Mouse (Mus musculus) neural tube, embryonic 13.5 days (tissue): Measurements from ENCODE around the gene Pde10a. TPM values are rescaled to one million over a fixed set of nuclear protein-coding genes. Genes with fewer than 3 reads are reported as not detected.

Experiments used
- ATAC-seq: fragments of 200-750 bp; cut with Nextera tagmentation; 2 replicates; pipeline ENCODE4 v1.8.0; 2017; ENCODE audit warnings: low read depth, mild to moderate bottlenecking, moderate TSS enrichment, moderate library complexity
- H3K27ac ChIP-seq: fragments of 300-500 bp; sonication (generic); replicated peaks from 2 replicates; pipeline ENCODE4 v1.5.1; 2015; ENCODE audit warnings: moderate library complexity, mild to moderate bottlenecking, inconsistent platforms
- H3K27me3 ChIP-seq: fragments of 300-500 bp; sonication (generic); 2 replicates; pipeline ENCODE4 v1.6.1; 2015; ENCODE audit warnings: mild to moderate bottlenecking, inconsistent platforms
- H3K36me3 ChIP-seq: fragments of 300-500 bp; sonication (generic); 2 replicates; pipeline ENCODE4 v1.6.1; 2015; ENCODE audit warnings: mild to moderate bottlenecking, inconsistent platforms
- H3K4me1 ChIP-seq: fragments of 300-500 bp; sonication (generic); replicated peaks from 2 replicates; pipeline ENCODE4 v1.6.1; 2015; ENCODE audit warnings: inconsistent platforms
- H3K4me2 ChIP-seq: fragments of 300-500 bp; sonication (generic); 2 replicates; pipeline ENCODE4 v1.6.1; 2015; ENCODE audit warnings: inconsistent platforms, mild to moderate bottlenecking, moderate library complexity
- H3K4me3 ChIP-seq: fragments of 300-500 bp; sonication (generic); 2 replicates; pipeline ENCODE4 v1.5.1; 2015; ENCODE audit warnings: mild to moderate bottlenecking, inconsistent platforms
- H3K9ac ChIP-seq: fragments of 300-500 bp; sonication (generic); 2 replicates; pipeline ENCODE4 v1.6.1; 2015; ENCODE audit warnings: moderate library complexity, mild to moderate bottlenecking, inconsistent platforms
- H3K9me3 ChIP-seq: fragments of 300-500 bp; sonication (generic); 2 replicates; pipeline ENCODE4 v1.6.1; 2016; ENCODE audit warnings: inconsistent platforms
- WGBS: fragments of 180-500 bp; shearing (Covaris S2); methylation state at CpG from one replicate; pipeline ENCODE4 v1.1.7; 2015; 5-methylcytosine and 5-hydroxymethylcytosine counted together
- polyA plus RNA-seq: library from polyadenylated mRNA; unstranded; fragments of >200 nt; fragmentation: Nextera tagmentation; extraction: Ambion mirVana; gene quantifications from 2 replicates; pipeline ENCODE4 v1.2.1, GENCODE M21; 2015

Pde10a gene
- polyA plus RNA-seq, 1 experiment from 2014 or later = 10.7 TPM

GRCm38 (mm10) chr17:8556223-8556622 lies 31.1 kb downstream of the Pde10a start:
- Histone ChIP-seq H3K9ac (no peak overlapping the region), H3K27me3 (no peaks in the 10 kb centered on the region), H3K4me2 (no peak overlapping the region), H3K36me3 (no peaks in the 10 kb centered on the region), H3K4me3 (no peak overlapping the region), H3K4me1 (no peaks in the 10 kb centered on the region), H3K27ac (no peak overlapping the region), H3K9me3 (no peaks in the 10 kb centered on the region)
- ATAC-seq = no peak
- WGBS = 87% methylated on average over 6 of the region's 6 CpGs

GRCm38 (mm10) chr17:8557926-8558325 lies 32.8 kb downstream of the Pde10a start:
- Histone ChIP-seq H3K4me1 (no peaks in the 10 kb centered on the region), H3K4me2 (no peak overlapping the region), H3K9me3 (no peaks in the 10 kb centered on the region), H3K27me3 (no peaks in the 10 kb centered on the region), H3K27ac (no peak overlapping the region), H3K4me3 (no peak overlapping the region), H3K9ac (no peak overlapping the region), H3K36me3 (no peaks in the 10 kb centered on the region)
- 91% methylated on average over 8 of the region's 8 CpGs for WGBS
- ATAC-seq = no peak

GRCm38 (mm10) chr17:8562101-8562885 lies 37.1 kb downstream of the Pde10a start:
- H3K27me3 ChIP-seq = no peaks in the 10 kb centered on the region
- no peaks in the 10 kb centered on the region for H3K4me1 ChIP-seq
- no peak for ATAC-seq
- H3K36me3 ChIP-seq = no peaks in the 10 kb centered on the region
- no peak overlapping the region for H3K4me3 ChIP-seq
- H3K4me2 ChIP-seq = no peak overlapping the region
- 69% methylated on average over 14 of the region's 14 CpGs for WGBS
- no peaks in the 10 kb centered on the region for H3K9me3 ChIP-seq
- no peak overlapping the region for H3K27ac ChIP-seq
- no peak overlapping the region for H3K9ac ChIP-seq

GRCm38 (mm10) chr17:8562886-8563280 lies 37.7 kb downstream of the Pde10a start:
- Histone ChIP-seq H3K9ac (no peak overlapping the region), H3K36me3 (no peaks in the 10 kb centered on the region), H3K4me3 (no peak overlapping the region), H3K4me2 (no peak overlapping the region), H3K4me1 (no peaks in the 10 kb centered on the region), H3K27me3 (no peaks in the 10 kb centered on the region), H3K27ac (no peak overlapping the region), H3K9me3 (no peaks in the 10 kb centered on the region)
- 81% methylated on average over 1 of the region's 1 CpGs for WGBS
- no peak for ATAC-seq

GRCm38 (mm10) chr17:8566850-8567249 lies 41.7 kb downstream of the Pde10a start, which contains the start of gene Gm17087:
Gene Gm17087 (minus strand): TSS chr17:8566950.
- no peaks in the 10 kb centered on the region for H3K36me3 ChIP-seq
- H3K4me1 ChIP-seq = no peaks in the 10 kb centered on the region
- H3K27ac ChIP-seq = no peak within 1 kb of the TSS
- no peak within 1 kb of the TSS for H3K9ac ChIP-seq
- WGBS = 91% methylated on average over 6 of the region's 6 CpGs
- H3K9me3 ChIP-seq = no peaks in the 10 kb centered on the region
- no peak within 1 kb of the TSS for H3K4me3 ChIP-seq
- H3K27me3 ChIP-seq = no peaks in the 10 kb centered on the region
- no peak for ATAC-seq
- H3K4me2 ChIP-seq = no peak within 1 kb of the TSS

GRCm38 (mm10) chr17:8573542-8574260 lies 48.5 kb downstream of the Pde10a start:
- H3K4me3 ChIP-seq = no peak overlapping the region
- H3K27me3 ChIP-seq = no peaks in the 10 kb centered on the region; the same call in 1 of the 2 replicates
- no peak overlapping the region for H3K27ac ChIP-seq
- no peaks in the 10 kb centered on the region for H3K36me3 ChIP-seq
- H3K9ac ChIP-seq = no peak overlapping the region
- ATAC-seq = no peak
- no peak overlapping the region for H3K4me2 ChIP-seq
- H3K4me1 ChIP-seq = no peaks in the 10 kb centered on the region
- 77% methylated on average over 8 of the region's 8 CpGs for WGBS
- no peaks in the 10 kb centered on the region for H3K9me3 ChIP-seq

- Histone ChIP-seq H3K9ac (no peak overlapping the region), H3K4me3 (no peak overlapping the region), H3K27ac (no peak overlapping the region), H3K4me1 (no peaks in the 10 kb centered on the region), H3K27me3 (no peaks in the 10 kb centered on the region; the same call in 1 of the 2 replicates), H3K36me3 (no peaks in the 10 kb centered on the region), H3K4me2 (no peak overlapping the region), H3K9me3 (no peaks in the 10 kb centered on the region)
- ATAC-seq = no peak
- 63% methylated on average over 3 of the region's 3 CpGs for WGBS
Observed at GRCm38 (mm10) chr17:8580360-8580759, 55.2 kb downstream of the Pde10a start.

GRCm38 (mm10) chr17:8581579-8581978 lies 56.4 kb downstream of the Pde10a start:
- no peaks in the 10 kb centered on the region for H3K4me1 ChIP-seq
- WGBS = 67% methylated on average over 8 of the region's 8 CpGs
- ATAC-seq = no peak
- H3K36me3 ChIP-seq = no peaks in the 10 kb centered on the region
- H3K9ac ChIP-seq = no peak overlapping the region
- no peak overlapping the region for H3K4me3 ChIP-seq
- H3K27ac ChIP-seq = no peak overlapping the region
- H3K9me3 ChIP-seq = no peaks in the 10 kb centered on the region
- H3K27me3 ChIP-seq = no peaks in the 10 kb centered on the region; the same call in 1 of the 2 replicates
- H3K4me2 ChIP-seq = no peak overlapping the region

- Histone ChIP-seq H3K9me3 (no peaks in the 10 kb centered on the region), H3K36me3 (no peaks in the 10 kb centered on the region), H3K4me1 (no peaks in the 10 kb centered on the region; the same call in 1 of the 2 replicates), H3K27ac (no peak overlapping the region), H3K4me2 (peak overlapping the region; percentile 51), H3K4me3 (0 out of 2 replicates have a peak overlapping the region, but pooled peaks have one; percentile 10), H3K9ac (peak overlapping the region; percentile 46; the same call in 1 of the 2 replicates), H3K27me3 (peaks cover 8% of the 10 kb centered on the region)
- WGBS = 19% methylated on average over 22 of the region's 22 CpGs
- ATAC-seq = peak; percentile 71
Observed at GRCm38 (mm10) chr17:8592427-8593277, 67.5 kb downstream of the Pde10a start.

- H3K4me3 ChIP-seq = no peak overlapping the region
- H3K4me2 ChIP-seq = no peak overlapping the region
- H3K36me3 ChIP-seq = no peaks in the 10 kb centered on the region
- 14% methylated on average over 7 of the region's 7 CpGs for WGBS
- ATAC-seq = peak; percentile 65
- H3K9me3 ChIP-seq = no peaks in the 10 kb centered on the region
- no peaks in the 10 kb centered on the region; the same call in 1 of the 2 replicates for H3K4me1 ChIP-seq
- no peak overlapping the region for H3K27ac ChIP-seq
- H3K27me3 ChIP-seq = peaks cover 18% of the 10 kb centered on the region
- H3K9ac ChIP-seq = no peak overlapping the region
Observed at GRCm38 (mm10) chr17:8597790-8598189, 72.6 kb downstream of the Pde10a start.

- Histone ChIP-seq H3K27me3 (0 out of 2 replicates have a peak, but pooled peaks cover 9% of the 10 kb centered on the region), H3K27ac (no peak overlapping the region), H3K36me3 (no peaks in the 10 kb centered on the region), H3K9ac (no peak overlapping the region), H3K9me3 (no peaks in the 10 kb centered on the region), H3K4me2 (no peak overlapping the region), H3K4me1 (no peaks in the 10 kb centered on the region), H3K4me3 (no peak overlapping the region)
- 97% methylated on average over 3 of the region's 3 CpGs for WGBS
- no peak for ATAC-seq
Observed at GRCm38 (mm10) chr17:8602976-8603375, 77.8 kb downstream of the Pde10a start.

- no peaks in the 10 kb centered on the region for H3K36me3 ChIP-seq
- H3K9ac ChIP-seq = no peak overlapping the region
- no peak overlapping the region for H3K27ac ChIP-seq
- no peak overlapping the region for H3K4me3 ChIP-seq
- H3K27me3 ChIP-seq = no peaks in the 10 kb centered on the region
- no peaks in the 10 kb centered on the region for H3K4me1 ChIP-seq
- 86% methylated on average over 5 of the region's 5 CpGs for WGBS
- no peak overlapping the region for H3K4me2 ChIP-seq
- ATAC-seq = no peak
- H3K9me3 ChIP-seq = no peaks in the 10 kb centered on the region
Observed at GRCm38 (mm10) chr17:8605921-8606320, 80.7 kb downstream of the Pde10a start.
